Mouse (Mus musculus) testis, adult 2 months (tissue): ENCODE results near the gene Sac3d1. TPM values are rescaled to one million over a fixed set of nuclear protein-coding genes. Genes with fewer than 3 reads are reported as not detected.
A peak's percentile ranks its signal among the peaks of the same experiment; 100 is the strongest.

Experiments used
- H3K27ac ChIP-seq: fragments of 200-500 bp; 2 replicates; pipeline ENCODE4 v1.5.1; 2012; ENCODE audit warnings: low read depth, low read length; ENCODE audit not compliant: control insufficient read depth, insufficient read depth
- H3K27me3 ChIP-seq: fragments of 200-500 bp; 2 replicates; pipeline ENCODE4 v1.6.1; 2012; ENCODE audit warnings: mild to moderate bottlenecking, low read length, moderate library complexity; ENCODE audit not compliant: control insufficient read depth, insufficient read depth
- H3K36me3 ChIP-seq: fragments of 200-500 bp; 2 replicates; pipeline ENCODE4 v1.6.1; 2012; ENCODE audit warnings: mild to moderate bottlenecking, low read length; ENCODE audit not compliant: control insufficient read depth, insufficient read depth
- H3K4me1 ChIP-seq: fragments of 200-500 bp; 2 replicates; pipeline ENCODE4 v1.6.1; 2012; ENCODE audit warnings: low read length; ENCODE audit not compliant: control insufficient read depth, insufficient read depth
- H3K4me3 ChIP-seq: fragments of 200-500 bp; 2 replicates; pipeline ENCODE4 v1.5.1; 2012; ENCODE audit warnings: low read depth, mild to moderate bottlenecking, low read length, moderate library complexity, mixed read lengths; ENCODE audit not compliant: control insufficient read depth
- CTCF ChIP-seq: fragments of 200-500 bp; IDR thresholded peaks from 2 replicates; pipeline ENCODE4 v1.5.1; 2012; ENCODE audit warnings: low read depth, mild to moderate bottlenecking, inconsistent platforms, low read length, moderate library complexity; ENCODE audit not compliant: control insufficient read depth, insufficient read depth, insufficient replicate concordance
- POLR2A ChIP-seq: fragments of 200-500 bp; IDR thresholded peaks from 2 replicates; pipeline ENCODE4 v1.6.1; 2012; ENCODE audit warnings: low read depth, mild to moderate bottlenecking, inconsistent platforms, low read length, moderate library complexity; ENCODE audit not compliant: control insufficient read depth
- polyA plus RNA-seq: library from polyadenylated mRNA; depleted of rRNA; stranded (reverse); fragments of >200 nt; gene quantifications from 2 replicates; pipeline ENCODE4 v1.2.3, GENCODE M21; 2012

Sac3d1 gene
- polyA plus RNA-seq, 1 experiment: 22.3 TPM

DNA sequence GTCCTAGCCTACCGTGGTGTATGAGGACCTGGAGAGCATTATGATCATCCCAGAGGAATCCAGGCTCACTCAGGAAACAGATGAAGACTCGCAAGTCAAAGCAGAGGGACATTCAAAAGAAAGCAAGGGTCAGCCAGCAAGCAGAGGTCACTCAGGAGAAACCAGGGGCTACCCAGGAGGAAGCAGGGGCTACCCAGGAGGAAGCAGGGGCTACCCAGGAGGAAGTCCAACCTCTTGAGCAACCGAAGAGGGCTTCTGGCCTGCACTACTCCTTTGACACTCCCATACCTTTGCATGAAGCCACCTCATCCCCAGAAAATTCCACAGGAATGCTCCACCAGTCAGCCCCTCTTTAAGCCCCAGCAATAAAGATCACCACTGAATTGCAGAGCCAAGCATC is 20.6 kb downstream of the Sac3d1 start:
- Histone ChIP-seq H3K27me3 (no peaks in the 10 kb centered on the region), H3K4me3 (no peak overlapping the region), H3K27ac (no peak overlapping the region), H3K4me1 (no peaks in the 10 kb centered on the region), H3K36me3 (peaks cover 3% of the 10 kb centered on the region; the same call in 1 of the 2 replicates)
- no peak for TF ChIP-seq POLR2A
- no peak for TF ChIP-seq CTCF

DNA sequence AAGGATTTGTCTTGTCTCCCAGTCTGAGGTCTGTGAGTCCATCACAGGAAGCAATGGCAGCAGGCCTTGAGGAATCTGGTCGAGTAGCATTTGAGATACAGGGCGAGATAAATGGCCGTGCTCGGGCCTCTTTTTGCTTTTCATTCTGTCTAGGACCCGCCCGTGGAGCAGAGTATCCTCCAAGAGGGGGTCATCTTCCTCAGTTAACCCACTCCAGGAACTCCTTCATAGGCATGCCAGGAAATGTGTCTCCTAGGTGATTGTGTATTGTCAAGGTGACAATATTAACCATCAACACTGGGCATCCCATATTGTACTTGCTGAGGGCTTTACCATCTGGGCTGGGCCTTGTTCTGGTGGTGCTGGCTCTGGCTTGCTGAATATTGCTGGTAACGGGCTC is 24.3 kb downstream of the Sac3d1 start, which contains the start of gene AC131692.1:
TSS of gene AC131692.1 (plus strand) at position 301 of the 400 bp plus-strand sequence.
- Histone ChIP-seq H3K4me1 (no peaks in the 10 kb centered on the region), H3K27ac (peak within 1 kb of the TSS; percentile 3; the same call in 1 of the 2 replicates), H3K36me3 (peaks cover 6% of the 10 kb centered on the region), H3K27me3 (no peaks in the 10 kb centered on the region), H3K4me3 (peak within 1 kb of the TSS; percentile 79)
- TF ChIP-seq POLR2A (no peak), CTCF (no peak)

DNA sequence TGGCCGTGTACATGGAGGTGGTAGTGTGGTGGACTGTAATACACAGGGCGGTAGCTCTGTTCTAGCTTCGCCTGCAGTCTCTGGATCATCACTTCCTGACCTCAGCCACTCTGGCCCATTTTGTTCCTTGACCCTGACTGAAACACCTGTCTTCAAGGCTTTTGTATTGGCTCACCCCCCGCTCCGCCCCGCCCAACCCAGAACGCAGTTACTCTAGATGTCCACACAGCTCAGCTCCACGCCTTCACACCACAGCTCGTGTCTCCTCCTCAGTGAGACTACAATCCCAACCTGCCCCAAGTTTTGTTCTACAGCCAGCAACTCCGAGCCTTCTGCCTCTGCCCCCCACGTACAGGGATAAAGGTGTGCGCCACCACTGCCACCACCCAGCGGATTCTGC is 29.6 kb downstream of the Sac3d1 start:
- Histone ChIP-seq H3K36me3 (peaks cover 3% of the 10 kb centered on the region), H3K4me1 (peaks cover 6% of the 10 kb centered on the region), H3K27me3 (no peaks in the 10 kb centered on the region), H3K4me3 (no peak overlapping the region), H3K27ac (no peak overlapping the region)
- TF ChIP-seq POLR2A (no peak), CTCF (no peak)

DNA sequence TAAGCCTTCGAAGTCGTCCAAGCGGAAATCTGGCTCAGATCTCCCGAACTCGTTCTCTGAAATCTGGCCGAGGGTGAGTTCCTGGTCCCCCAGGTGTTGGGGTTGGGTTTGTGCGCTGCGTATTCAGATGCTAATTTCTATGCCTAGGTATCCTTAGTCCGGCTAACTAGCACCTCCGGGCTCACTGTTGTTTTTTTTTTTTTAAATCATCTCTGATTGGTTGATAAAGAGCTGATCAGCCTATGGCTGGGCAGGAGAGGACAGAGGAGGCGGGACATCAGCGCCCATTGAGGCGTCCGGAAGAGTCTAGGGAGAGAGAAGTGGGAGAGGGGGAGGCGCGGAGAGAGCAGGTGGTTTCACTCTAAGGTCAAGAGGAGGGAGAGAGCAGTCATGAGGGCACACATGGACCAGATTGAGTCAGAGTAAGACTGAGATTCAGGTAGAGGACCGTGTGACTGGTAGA is 33.0 kb downstream of the Sac3d1 start:
- Histone ChIP-seq H3K36me3 (peaks cover 5% of the 10 kb centered on the region), H3K4me1 (peaks cover 8% of the 10 kb centered on the region), H3K4me3 (peak overlapping the region; percentile 95), H3K27ac (peak overlapping the region; percentile 86), H3K27me3 (no peaks in the 10 kb centered on the region)
- TF ChIP-seq POLR2A (no peak), CTCF (no peak)

DNA sequence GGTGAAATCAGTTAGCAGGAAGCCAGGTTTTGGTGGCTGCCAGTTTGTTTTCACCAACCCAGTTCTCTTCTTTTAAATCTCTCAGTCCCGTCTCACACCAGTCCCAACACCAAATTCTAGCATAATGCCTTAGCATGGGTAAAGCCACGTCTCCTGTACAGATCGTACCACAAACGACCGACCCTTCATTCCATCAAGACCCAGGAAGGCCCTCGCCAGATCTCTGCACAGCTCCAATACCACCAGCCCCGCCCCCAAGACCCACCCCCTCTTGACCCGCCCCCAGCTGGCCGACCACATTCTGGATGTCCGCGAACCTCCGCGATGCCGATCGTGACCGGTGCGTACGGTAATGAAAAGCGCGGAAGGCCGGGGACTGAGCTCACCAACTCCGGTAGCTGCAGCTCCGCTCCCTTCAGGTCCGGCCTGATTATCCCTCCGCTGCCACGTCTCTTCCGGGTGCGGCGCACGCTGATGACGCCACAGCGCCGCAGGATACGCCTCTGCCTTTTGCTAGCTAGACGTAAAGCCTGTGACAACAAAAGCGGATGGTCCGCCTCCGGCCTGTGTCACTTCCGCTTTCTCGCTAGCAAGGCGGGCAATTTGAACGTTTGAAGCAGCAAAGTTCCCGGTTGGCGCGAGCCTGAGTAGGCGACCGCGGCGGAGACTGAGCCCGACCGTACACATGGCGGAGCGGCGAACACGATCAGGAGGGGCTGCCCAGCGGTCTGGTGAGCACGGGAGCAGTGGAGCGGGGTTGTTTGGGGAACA is 33.8 kb downstream of the Sac3d1 start, which contains the start of the genes Zfpl1 and Cdca5:
TSS of gene Zfpl1 (minus strand) at position 479 of the 771 bp plus-strand sequence.
TSS of gene Cdca5 (plus strand) at position 506 of the 771 bp plus-strand sequence.
- H3K4me1 ChIP-seq: peaks cover 8% of the 10 kb centered on the region
- H3K27ac ChIP-seq: peak within 1 kb of the TSS; percentile 86
- peak within 1 kb of the TSS; percentile 95 for H3K4me3 ChIP-seq
- H3K36me3 ChIP-seq: peaks cover 2% of the 10 kb centered on the region
- no peaks in the 10 kb centered on the region for H3K27me3 ChIP-seq
- TF ChIP-seq CTCF: no peak
- peak; percentile 75 for TF ChIP-seq POLR2A

DNA sequence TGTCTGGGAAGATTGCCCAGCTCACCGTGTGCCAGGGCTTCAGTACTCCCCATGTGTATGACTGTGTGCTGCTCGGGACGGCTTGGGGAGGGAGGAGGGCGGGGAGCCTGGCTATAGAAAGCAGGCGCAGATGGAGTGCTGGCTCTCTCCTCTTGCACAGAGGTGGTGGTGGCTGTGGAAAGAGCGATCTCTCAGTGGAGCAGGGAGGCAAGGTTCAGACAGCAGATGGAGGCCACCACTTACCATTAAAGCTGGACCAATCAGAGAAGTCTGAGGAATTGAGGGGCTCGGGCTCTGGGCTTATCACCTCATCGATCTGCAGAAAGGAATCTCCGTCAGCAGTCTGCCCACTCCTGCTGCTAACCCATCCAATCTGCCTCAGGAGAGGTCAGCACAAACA is 36.3 kb downstream of the Sac3d1 start, which contains the start of gene Gm28374:
TSS of gene Gm28374 (minus strand) at position 101 of the 400 bp plus-strand sequence.
- Histone ChIP-seq H3K4me1 (peaks cover 8% of the 10 kb centered on the region), H3K27me3 (no peaks in the 10 kb centered on the region), H3K27ac (no peak within 1 kb of the TSS), H3K36me3 (peaks cover 1% of the 10 kb centered on the region), H3K4me3 (peak within 1 kb of the TSS; percentile 88)
- TF ChIP-seq POLR2A (no peak), CTCF (no peak)

DNA sequence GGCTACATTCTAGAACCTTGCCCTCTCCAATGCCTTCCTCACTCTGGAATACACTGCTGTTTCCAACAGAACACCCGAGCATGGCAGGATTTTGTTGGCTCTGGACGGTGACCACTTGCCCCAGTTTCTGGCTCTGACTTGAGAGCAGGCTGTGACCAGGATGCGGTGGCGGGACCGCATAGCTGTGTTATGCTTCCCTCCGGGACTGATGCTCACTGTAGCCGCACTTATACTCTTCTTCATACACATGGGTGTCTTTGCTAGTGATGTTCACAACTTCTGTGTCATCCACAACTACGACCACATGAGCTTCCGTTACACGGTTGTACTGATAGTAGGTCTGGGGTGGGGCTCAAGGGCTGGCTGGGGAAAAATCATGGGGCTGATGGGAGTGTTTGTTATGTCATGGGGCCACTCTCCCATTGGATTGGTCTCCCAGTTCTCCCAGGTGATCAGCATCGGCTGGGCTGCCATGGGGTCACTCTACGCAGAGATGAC is 38.4 kb downstream of the Sac3d1 start, which contains the start of gene Tmem262:
TSS of gene Tmem262 (plus strand) at position 51 of the 498 bp plus-strand sequence.
- Histone ChIP-seq H3K4me1 (peaks cover 9% of the 10 kb centered on the region), H3K27me3 (no peaks in the 10 kb centered on the region), H3K4me3 (peak within 1 kb of the TSS; percentile 88), H3K36me3 (peaks cover 1% of the 10 kb centered on the region), H3K27ac (peak within 1 kb of the TSS; percentile 74)
- TF ChIP-seq CTCF: no peak
- TF ChIP-seq POLR2A: peak; percentile 22; the same call in 1 of the 2 replicates
